Mouse (Mus musculus) hindbrain, embryonic 10.5 days (tissue): ENCODE results near the gene Defa26. TPM values are rescaled to one million over a fixed set of nuclear protein-coding genes. Genes with fewer than 3 reads are reported as not detected.
"Not testable (repeated sequence)": the region's sequence is repeated elsewhere in the genome, so short reads cannot be mapped to it uniquely, and the experiment has no call there.

Experiments
- DNase-seq: peaks from one replicate; pipeline ENCODE4 v3.0.0-alpha.2; 2017; ENCODE audit warnings: low spot score
- H3K27ac ChIP-seq: fragments of 300-500 bp; sonication (generic); 2 replicates; pipeline ENCODE4 v1.5.1; 2016; ENCODE audit warnings: mild to moderate bottlenecking, moderate library complexity
- H3K27me3 ChIP-seq: fragments of 300-500 bp; sonication (generic); 2 replicates; pipeline ENCODE4 v1.6.1; 2016; ENCODE audit warnings: mild to moderate bottlenecking; ENCODE audit not compliant: poor library complexity, insufficient read depth, severe bottlenecking
- H3K36me3 ChIP-seq: fragments of 300-500 bp; sonication (generic); 2 replicates; pipeline ENCODE4 v1.6.1; 2016; ENCODE audit warnings: mild to moderate bottlenecking, moderate library complexity
- H3K4me1 ChIP-seq: fragments of 300-500 bp; sonication (generic); replicated peaks from 2 replicates; pipeline ENCODE4 v1.6.1; 2016; ENCODE audit warnings: mild to moderate bottlenecking
- H3K4me3 ChIP-seq: fragments of 300-500 bp; sonication (generic); 2 replicates; pipeline ENCODE4 v1.5.1; 2016; ENCODE audit warnings: mild to moderate bottlenecking, moderate library complexity
- H3K9me3 ChIP-seq: fragments of 300-500 bp; sonication (generic); 2 replicates; pipeline ENCODE4 v1.6.1; 2016; ENCODE audit warnings: mild to moderate bottlenecking, moderate library complexity
- WGBS: fragments of 180-500 bp; shearing (Covaris S2); methylation state at CpG from one replicate; pipeline ENCODE4 v1.1.7; 2016; 5-methylcytosine and 5-hydroxymethylcytosine counted together
- polyA plus RNA-seq: library from polyadenylated mRNA; unstranded; fragments of >200 nt; fragmentation: Nextera tagmentation; extraction: Ambion mirVana; gene quantifications from 2 replicates; pipeline ENCODE4 v1.2.1, GENCODE M21; 2016

Gene Defa26
- polyA plus RNA-seq = not detected in 2 replicates

GRCm38 (mm10) chr8:21617883-21618282 is at the start of gene Defa26:
Defa26 (plus strand) TSS chr8:21618183.
- H3K4me3 ChIP-seq, H3K27ac ChIP-seq, DNase-seq, H3K27me3 ChIP-seq, H3K36me3 ChIP-seq, H3K9me3 ChIP-seq, H3K4me1 ChIP-seq: not testable (repeated sequence)
- 100% methylated on average over 1 of the region's 1 CpGs for WGBS

DNA sequence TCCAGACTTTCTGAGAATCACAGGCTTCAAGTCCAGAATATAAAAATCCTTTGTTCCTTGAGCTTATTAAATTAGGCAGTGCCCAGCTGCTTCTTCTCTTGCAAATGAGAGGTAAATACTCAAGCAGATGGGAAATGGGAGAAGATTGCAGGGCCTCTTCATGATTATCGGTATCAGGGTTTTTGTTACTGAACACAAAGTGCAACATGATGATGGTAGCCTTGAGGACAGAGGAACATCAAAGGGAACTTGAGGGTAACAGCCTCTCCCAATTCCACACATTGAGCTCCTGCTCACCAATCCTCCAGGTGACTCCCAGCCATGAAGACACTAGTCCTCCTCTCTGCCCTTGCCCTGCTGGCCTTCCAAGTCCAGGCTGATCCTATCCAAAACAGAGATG is 35.3 kb upstream of the Defa26 start, which contains the start of gene Defa28:
Gene Defa28 (plus strand): TSS at position 301 of the 400 bp plus-strand sequence.
- not testable (repeated sequence) for DNase-seq, H3K9me3 ChIP-seq, H3K4me1 ChIP-seq, H3K27me3 ChIP-seq, H3K27ac ChIP-seq, H3K4me3 ChIP-seq, H3K36me3 ChIP-seq
- no CpG with 5 or more reads among the region's 1 CpGs for WGBS

DNA sequence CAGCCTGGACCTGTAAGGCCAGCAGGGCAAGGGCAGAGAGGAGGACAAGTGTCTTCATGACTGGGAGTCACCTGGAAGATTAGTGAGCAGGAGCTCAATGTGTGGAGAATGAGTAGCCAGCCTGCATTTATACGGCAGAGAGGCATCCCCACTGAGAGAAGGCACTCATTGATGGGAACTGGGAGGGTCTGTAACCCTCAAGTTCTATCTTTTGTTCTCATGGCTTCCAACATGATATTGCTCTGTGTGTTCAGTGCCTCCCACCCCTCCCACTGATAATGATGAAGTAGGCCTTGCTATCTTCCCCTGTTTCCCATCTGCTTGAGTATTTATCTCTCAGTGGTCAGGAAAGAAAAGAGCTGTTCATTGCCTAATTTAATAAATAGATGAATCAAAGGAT is 23.6 kb upstream of the Defa26 start, which contains the start of gene Gm7861:
Gene Gm7861 (minus strand): TSS at position 101 of the 400 bp plus-strand sequence.
- not testable (repeated sequence) for H3K27ac ChIP-seq, H3K27me3 ChIP-seq, H3K4me1 ChIP-seq, H3K36me3 ChIP-seq, DNase-seq, H3K9me3 ChIP-seq, H3K4me3 ChIP-seq
- WGBS = no CpG with 5 or more reads among the region's 1 CpGs

DNA sequence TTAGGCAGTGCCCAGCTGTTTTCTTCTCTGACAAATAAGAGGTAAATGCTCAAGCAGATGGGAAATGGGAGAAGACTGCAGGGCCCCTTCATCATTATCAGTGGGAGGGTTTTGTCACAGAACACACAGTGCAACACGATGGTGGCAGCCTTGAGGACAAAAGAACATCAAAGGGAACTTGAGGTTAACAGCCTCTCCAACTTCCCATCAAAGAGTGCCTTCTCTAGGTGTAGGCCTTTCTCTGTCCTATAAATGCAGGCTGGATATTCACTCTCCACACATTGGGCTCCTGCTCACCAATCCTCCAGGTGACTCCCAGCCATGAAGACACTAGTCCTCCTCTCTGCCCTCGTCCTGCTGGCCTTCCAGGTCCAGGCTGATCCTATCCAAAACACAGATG is 37.5 kb downstream of the Defa26 start, which contains the start of gene Defa17:
Gene Defa17 (plus strand): TSS at position 301 of the 400 bp plus-strand sequence.
- not testable (repeated sequence) for H3K27ac ChIP-seq, H3K4me1 ChIP-seq, H3K9me3 ChIP-seq, H3K27me3 ChIP-seq, DNase-seq, H3K4me3 ChIP-seq, H3K36me3 ChIP-seq
- 88% methylated on average over 1 of the region's 2 CpGs for WGBS

DNA sequence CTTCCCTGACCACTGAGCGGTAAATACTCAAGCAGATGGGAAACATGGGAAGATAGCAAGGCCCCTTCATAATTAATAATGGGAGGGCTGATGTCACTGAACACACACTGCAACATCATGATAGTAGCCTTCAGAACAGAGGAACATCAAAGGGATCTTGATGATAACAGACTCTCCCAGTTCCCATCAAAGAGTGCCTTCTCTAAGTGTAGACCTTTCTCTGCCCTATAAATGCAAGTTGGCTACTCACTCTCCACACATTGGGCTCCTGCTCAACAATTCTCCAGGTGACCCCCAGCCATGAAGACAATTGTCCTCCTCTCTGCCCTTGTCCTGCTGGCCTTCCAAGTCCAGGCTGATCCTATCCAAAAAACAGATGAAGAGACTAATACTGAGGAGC is 47.5 kb downstream of the Defa26 start, which contains the start of gene Defa34:
Gene Defa34 (plus strand): TSS at position 301 of the 400 bp plus-strand sequence.
- H3K9me3 ChIP-seq, H3K36me3 ChIP-seq, H3K27ac ChIP-seq, H3K4me1 ChIP-seq, H3K4me3 ChIP-seq, H3K27me3 ChIP-seq, DNase-seq: not testable (repeated sequence)
- WGBS = 88% methylated on average over 1 of the region's 1 CpGs

Other genes starting within 250 kb of the Defa26 start
- not detected in 2 replicates for gene Defa2, start 239.7 kb upstream of the Defa26 start, polyA plus RNA-seq
- gene Defa33, start 226.4 kb upstream of the Defa26 start, polyA plus RNA-seq = not detected in 2 replicates
- gene Defa36, start 190.8 kb upstream of the Defa26 start, polyA plus RNA-seq = not detected in 2 replicates
- gene Gm7849, start 161.6 kb upstream of the Defa26 start, polyA plus RNA-seq = not detected in 2 replicates
- gene Defa20, start 108.9 kb upstream of the Defa26 start, polyA plus RNA-seq = not detected in 2 replicates
- not detected in 2 replicates for gene Defa32, start 89.2 kb upstream of the Defa26 start, polyA plus RNA-seq
- gene Defa37, start 52.8 kb upstream of the Defa26 start, polyA plus RNA-seq = not detected in 2 replicates
- not detected in 2 replicates for gene Defa28, start 35.2 kb upstream of the Defa26 start, polyA plus RNA-seq
- not detected in 2 replicates for gene Gm7861, start 23.7 kb upstream of the Defa26 start, polyA plus RNA-seq
- gene Defa17, start 37.6 kb downstream of the Defa26 start, polyA plus RNA-seq = not detected in 2 replicates
- not detected in 2 replicates for gene Defa34, start 47.6 kb downstream of the Defa26 start, polyA plus RNA-seq
- gene AY761184, start 85.5 kb downstream of the Defa26 start, polyA plus RNA-seq = not detected in 2 replicates
- gene Defa24, start 116.3 kb downstream of the Defa26 start, polyA plus RNA-seq = not detected in 2 replicates
- gene Defb50, start 205.4 kb downstream of the Defa26 start, polyA plus RNA-seq = not detected in 2 replicates
- not detected in 2 replicates for gene Defb2, start 221.7 kb downstream of the Defa26 start, polyA plus RNA-seq
- not detected in 2 replicates for gene Defb10, start 240.7 kb downstream of the Defa26 start, polyA plus RNA-seq